Mouse (Mus musculus) right cerebral cortex, postnatal 14 days (tissue): ENCODE data around the gene AI837181.

Source experiments
- DNase-seq: peaks from one replicate; pipeline ENCODE4 v3.0.0; 2022

AI837181 gene

DNA sequence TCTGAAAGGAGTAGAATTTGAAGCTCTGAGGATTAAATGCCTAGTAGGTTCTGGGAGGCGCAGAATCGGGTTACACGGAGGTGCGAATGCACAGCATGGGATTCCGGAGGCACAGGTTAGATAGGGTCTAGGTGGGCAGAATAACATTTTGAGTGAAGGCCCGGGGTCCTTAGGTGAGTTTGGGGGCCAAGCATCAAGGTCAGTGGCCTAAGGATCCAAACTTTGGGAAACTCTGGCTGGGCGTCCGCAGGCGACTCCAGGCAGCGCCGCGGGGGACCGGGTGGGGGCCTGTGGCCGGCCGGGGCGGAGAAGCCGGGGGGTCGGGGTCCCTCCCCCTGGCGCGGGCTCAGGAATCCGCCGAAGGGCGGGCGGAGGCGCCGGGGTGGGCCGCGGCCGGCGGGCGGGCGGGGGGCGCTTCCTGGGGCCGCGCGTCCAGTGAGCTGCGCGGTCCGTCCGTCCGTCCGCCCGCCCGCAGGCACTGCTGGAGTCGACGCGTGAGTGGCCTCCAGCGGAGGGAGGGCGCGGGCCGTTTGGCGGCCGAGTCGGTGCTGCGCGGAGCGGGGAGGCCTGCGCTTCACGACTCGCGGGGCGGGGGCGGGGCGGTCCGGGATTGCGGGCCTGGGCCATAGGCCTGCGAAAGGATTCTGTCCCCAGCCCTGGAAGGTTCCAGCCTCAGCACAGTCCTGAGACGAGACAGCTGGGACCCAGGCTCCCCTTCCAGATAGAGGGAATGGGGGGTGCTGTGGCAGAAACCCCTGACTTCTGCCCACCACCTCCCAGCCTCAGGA, 49.5 kb downstream of the AI837181 start:
- DNase-seq = peak; percentile 47

DNA sequence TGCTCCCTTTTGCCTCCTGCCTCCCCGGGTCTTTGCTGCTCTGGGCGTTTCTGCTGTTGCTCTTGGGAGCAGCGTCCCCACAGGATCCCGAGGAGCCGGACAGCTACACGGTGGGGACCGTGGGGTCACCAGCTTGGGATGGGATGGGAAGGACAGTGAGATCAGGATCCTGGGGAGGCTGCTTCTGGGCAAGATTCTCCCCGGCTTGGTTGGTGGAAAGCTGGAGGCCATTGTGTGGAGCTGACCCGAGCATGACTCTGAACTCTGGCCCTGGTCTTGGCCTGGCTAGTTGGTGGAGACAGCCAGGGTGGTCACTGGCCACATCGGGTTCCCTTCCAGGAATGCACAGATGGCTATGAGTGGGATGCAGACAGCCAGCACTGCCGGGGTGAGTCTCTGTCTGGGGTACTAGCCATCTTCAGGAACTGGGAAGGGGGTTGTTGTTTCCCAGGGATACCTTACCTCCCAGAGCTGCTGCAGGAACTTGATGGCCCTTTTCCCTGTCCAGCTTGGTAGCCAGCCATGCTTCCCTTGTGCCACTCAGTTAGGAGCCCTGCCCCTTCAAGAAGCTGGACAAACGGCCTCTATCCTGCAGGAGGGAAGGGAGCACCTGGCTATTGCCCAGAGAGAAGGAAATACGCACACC, 50.2 kb downstream of the AI837181 start:
- no peak for DNase-seq
